Mouse (Mus musculus): Measurements from ENCODE around the gene Sectm1b. TPM values are rescaled to one million over a fixed set of nuclear protein-coding genes. Genes with fewer than 3 reads are reported as not detected.

Sectm1b gene
- polyA plus RNA-seq, 1 experiment from 2014 or later, result 0.37 TPM

Other genes starting within 250 kb of the Sectm1b start
- 24.9 and 28.7 TPM in 2 replicates for gene Fasn, start 239.0 kb downstream of the Sectm1b start, polyA plus RNA-seq (2015; fragmentation: Nextera tagmentation; extraction: Ambion mirVana)
- gene Ccdc57, start 130.7 kb downstream of the Sectm1b start, polyA plus RNA-seq (2015; fragmentation: Nextera tagmentation; extraction: Ambion mirVana), result 4.0 and 4.5 TPM in 2 replicates
- gene Slc16a3, start 115.1 kb downstream of the Sectm1b start, polyA plus RNA-seq (2015; fragmentation: Nextera tagmentation; extraction: Ambion mirVana), result 164 and 206 TPM in 2 replicates
- gene Csnk1d, start 72.2 kb downstream of the Sectm1b start, polyA plus RNA-seq (2015; fragmentation: Nextera tagmentation; extraction: Ambion mirVana), result 68.8 and 76.1 TPM in 2 replicates
- gene Cd7, start 24.2 kb downstream of the Sectm1b start, polyA plus RNA-seq (2015; fragmentation: Nextera tagmentation; extraction: Ambion mirVana), result 2.3 and 3.7 TPM in 2 replicates
- 0.44 and 0.51 TPM in 2 replicates for gene Sectm1a, start 17.7 kb upstream of the Sectm1b start, polyA plus RNA-seq (2015; fragmentation: Nextera tagmentation; extraction: Ambion mirVana)
- not detected in 2 replicates for gene Tex19.2, start 55.1 kb upstream of the Sectm1b start, polyA plus RNA-seq (2015; fragmentation: Nextera tagmentation; extraction: Ambion mirVana)
- not detected in 2 replicates for gene Tex19.1, start 82.6 kb upstream of the Sectm1b start, polyA plus RNA-seq (2015; fragmentation: Nextera tagmentation; extraction: Ambion mirVana)
- gene Uts2r, start 96.7 kb upstream of the Sectm1b start, polyA plus RNA-seq (2015; fragmentation: Nextera tagmentation; extraction: Ambion mirVana), result 0.24 TPM in 1 of 2 replicates, not detected in the other
- 9.1 and 9.3 TPM in 2 replicates for gene Hexdc, start 140.9 kb upstream of the Sectm1b start, polyA plus RNA-seq (2015; fragmentation: Nextera tagmentation; extraction: Ambion mirVana)
- 28.2 and 32.7 TPM in 2 replicates for gene Ogfod3, start 141.1 kb upstream of the Sectm1b start, polyA plus RNA-seq (2015; fragmentation: Nextera tagmentation; extraction: Ambion mirVana)
- 24.5 and 27.1 TPM in 2 replicates for gene Cybc1, start 165.8 kb upstream of the Sectm1b start, polyA plus RNA-seq (2015; fragmentation: Nextera tagmentation; extraction: Ambion mirVana)
- gene Narf, start 173.7 kb upstream of the Sectm1b start, polyA plus RNA-seq (2015; fragmentation: Nextera tagmentation; extraction: Ambion mirVana), result 64.9 and 68.4 TPM in 2 replicates
- gene Foxk2, start 196.4 kb upstream of the Sectm1b start, polyA plus RNA-seq (2015; fragmentation: Nextera tagmentation; extraction: Ambion mirVana), result 4.6 and 6.4 TPM in 2 replicates